Mouse (Mus musculus) heart, embryonic 11.5 days (tissue): ENCODE data around the gene Tgm1. TPM values are rescaled to one million over a fixed set of nuclear protein-coding genes. Genes with fewer than 3 reads are reported as not detected.

ENCODE experiments used
- ATAC-seq: fragments of 200-750 bp; cut with Nextera tagmentation; replicated peaks from 2 replicates; pipeline ENCODE4 v1.8.0; 2017; ENCODE audit warnings: moderate library complexity; ENCODE audit not compliant: insufficient number of reproducible peaks, low FRiP score, low TSS enrichment
- H3K27ac ChIP-seq: fragments of 300-500 bp; sonication (generic); 2 replicates; pipeline ENCODE4 v1.5.1; 2014; ENCODE audit warnings: mild to moderate bottlenecking, low read depth, low read length
- H3K27me3 ChIP-seq: fragments of 300-500 bp; sonication (generic); 2 replicates; pipeline ENCODE4 v1.6.1; 2014; ENCODE audit warnings: mild to moderate bottlenecking, low read length, mixed read lengths; ENCODE audit not compliant: control insufficient read depth, insufficient read depth
- H3K36me3 ChIP-seq: fragments of 300-500 bp; sonication (generic); 2 replicates; pipeline ENCODE4 v1.6.1; 2014; ENCODE audit warnings: mild to moderate bottlenecking, low read length, moderate library complexity, mixed read lengths; ENCODE audit not compliant: control insufficient read depth, insufficient read depth
- H3K4me1 ChIP-seq: fragments of 300-500 bp; sonication (generic); 2 replicates; pipeline ENCODE4 v1.6.1; 2014; ENCODE audit warnings: low read length; ENCODE audit not compliant: control insufficient read depth, insufficient read depth
- H3K4me2 ChIP-seq: fragments of 300-500 bp; sonication (generic); 2 replicates; pipeline ENCODE4 v1.6.1; 2014; ENCODE audit warnings: mild to moderate bottlenecking, moderate library complexity
- H3K4me3 ChIP-seq: fragments of 300-500 bp; sonication (generic); 2 replicates; pipeline ENCODE4 v1.5.1; 2014; ENCODE audit warnings: low read depth, low read length
- H3K9ac ChIP-seq: fragments of 300-500 bp; sonication (generic); 2 replicates; pipeline ENCODE4 v1.6.1; 2014; ENCODE audit warnings: mild to moderate bottlenecking, low read depth, low read length, moderate library complexity
- H3K9me3 ChIP-seq: fragments of 300-500 bp; sonication (generic); replicated peaks from 2 replicates; pipeline ENCODE4 v1.6.1; 2016; ENCODE audit warnings: low read length; ENCODE audit not compliant: control insufficient read depth
- WGBS: fragments of 180-500 bp; shearing (Covaris S2); extraction: QIAGEN DNeasy Blood & Tissue Kit; methylation state at CpG from one replicate; pipeline ENCODE4 v1.1.7; 2014; ENCODE audit not compliant: insufficient replicate concordance; 5-methylcytosine and 5-hydroxymethylcytosine counted together
- polyA plus RNA-seq: library from polyadenylated mRNA; unstranded; fragments of >200 nt; fragmentation: Nextera tagmentation; extraction: Ambion mirVana; gene quantifications from 2 replicates; pipeline ENCODE4 v1.2.1, GENCODE M21; 2014

Gene Tgm1
- polyA plus RNA-seq, 1 experiment from 2014 or later = 0.30 TPM

DNA sequence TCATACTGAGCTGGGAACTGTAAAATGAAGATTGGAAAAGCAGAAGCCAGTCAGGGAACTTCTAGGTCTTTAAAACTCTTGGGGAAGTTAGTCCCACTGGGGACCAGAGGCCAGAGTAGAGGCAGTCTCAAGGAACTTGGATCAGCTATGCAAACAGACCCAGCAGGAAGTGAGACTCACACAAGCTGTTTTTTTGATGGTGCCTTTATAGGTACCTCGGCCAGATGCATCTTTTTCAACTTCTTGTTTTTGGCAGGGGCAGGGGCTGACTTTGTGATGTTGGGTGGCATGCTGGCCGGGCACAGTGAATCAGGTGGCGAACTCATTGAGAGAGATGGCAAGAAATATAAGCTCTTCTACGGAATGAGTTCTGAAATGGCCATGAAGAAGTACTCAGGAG is 36.1 kb downstream of the Tgm1 start:
- Histone ChIP-seq H3K27me3 (no peaks in the 10 kb centered on the region), H3K9me3 (no peaks in the 10 kb centered on the region), H3K4me1 (0 out of 2 replicates have a peak, but pooled peaks cover 10% of the 10 kb centered on the region), H3K9ac (no peak overlapping the region), H3K4me2 (no peak overlapping the region), H3K27ac (no peak overlapping the region), H3K4me3 (no peak overlapping the region), H3K36me3 (peaks cover 37% of the 10 kb centered on the region)
- 82% methylated on average over 4 of the region's 4 CpGs for WGBS
- ATAC-seq = no peak

DNA sequence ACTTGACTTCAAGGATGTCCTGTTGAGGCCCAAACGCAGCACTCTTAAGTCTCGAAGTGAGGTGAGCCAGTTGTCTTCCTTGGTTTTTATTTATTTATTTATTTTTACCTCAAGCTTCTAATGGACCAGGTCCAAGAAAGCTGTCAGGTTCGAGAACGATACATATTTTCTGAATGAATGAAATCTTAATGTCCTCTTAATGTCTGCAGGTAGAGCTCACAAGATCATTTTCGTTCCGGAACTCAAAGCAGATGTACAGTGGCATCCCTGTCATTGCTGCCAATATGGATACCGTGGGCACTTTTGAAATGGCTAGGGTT is 41.0 kb downstream of the Tgm1 start:
- Histone ChIP-seq H3K9ac (peak overlapping the region; percentile 88), H3K27ac (no peak overlapping the region), H3K4me3 (peak overlapping the region; percentile 89), H3K4me1 (peaks cover 10% of the 10 kb centered on the region; the same call in 1 of the 2 replicates), H3K36me3 (peaks cover 16% of the 10 kb centered on the region), H3K4me2 (peak overlapping the region; percentile 72), H3K9me3 (no peaks in the 10 kb centered on the region), H3K27me3 (no peaks in the 10 kb centered on the region)
- ATAC-seq = no peak
- 80% methylated on average over 7 of the region's 7 CpGs for WGBS

DNA sequence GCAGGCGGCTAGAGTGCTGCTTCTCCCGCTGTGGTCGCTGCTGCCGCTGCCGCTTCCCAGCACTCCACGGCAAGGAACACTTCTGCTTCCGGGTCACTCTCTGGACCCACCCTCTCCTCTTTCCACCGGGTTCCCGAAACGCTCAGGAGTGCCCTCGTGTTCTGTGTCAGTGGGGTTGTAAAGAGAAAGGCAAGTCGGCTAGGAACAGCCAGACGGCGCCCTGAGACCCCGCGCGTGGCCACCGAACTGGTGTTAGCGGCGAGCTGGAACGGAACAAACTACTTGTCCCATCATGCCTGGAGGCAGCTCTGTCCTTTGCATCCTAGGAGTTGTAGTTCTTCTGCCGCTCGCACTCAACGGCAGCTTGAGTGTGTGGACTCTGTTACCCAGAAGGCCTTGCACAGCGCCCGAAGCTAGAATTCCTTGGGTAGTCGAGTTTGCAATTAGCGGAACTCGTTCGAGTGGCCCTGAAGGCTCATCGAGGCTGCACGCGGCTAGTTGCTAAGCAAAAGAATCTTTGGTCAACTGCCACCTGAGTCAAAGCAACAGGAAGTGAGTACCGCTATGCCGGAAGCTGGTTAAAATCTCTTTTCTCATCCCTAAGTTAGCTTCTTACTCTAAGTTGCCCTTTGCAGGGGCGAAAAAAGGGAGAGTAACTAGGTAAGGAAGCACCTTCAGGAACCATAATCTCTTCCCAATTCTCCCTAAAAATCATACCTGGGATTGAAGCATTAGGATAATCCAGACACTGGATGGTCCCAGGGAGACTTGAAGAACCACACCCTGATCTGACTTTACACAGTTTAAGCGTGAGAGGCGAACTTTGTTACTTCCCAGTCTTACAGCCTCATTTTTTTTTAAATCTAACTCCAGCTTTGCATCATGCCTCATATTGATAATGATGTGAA is 41.6 kb downstream of the Tgm1 start, which contains the start of the genes Gmpr2 and Nedd8:
Gene Gmpr2 (plus strand): TSS at position 109 of the 908 bp plus-strand sequence.
Gene Nedd8 (minus strand): TSS at position 292 of the 908 bp plus-strand sequence.
- under 1% methylated on average over 38 of the region's 38 CpGs for WGBS
- Histone ChIP-seq H3K4me3 (peak within 1 kb of the TSS; percentile 89), H3K27ac (peak within 1 kb of the TSS; percentile 77), H3K4me1 (peaks cover 10% of the 10 kb centered on the region; the same call in 1 of the 2 replicates), H3K9ac (peak within 1 kb of the TSS; percentile 88), H3K36me3 (peaks cover 13% of the 10 kb centered on the region), H3K4me2 (peak within 1 kb of the TSS; percentile 96), H3K27me3 (no peaks in the 10 kb centered on the region), H3K9me3 (no peaks in the 10 kb centered on the region)
- peak; percentile 95 for ATAC-seq

DNA sequence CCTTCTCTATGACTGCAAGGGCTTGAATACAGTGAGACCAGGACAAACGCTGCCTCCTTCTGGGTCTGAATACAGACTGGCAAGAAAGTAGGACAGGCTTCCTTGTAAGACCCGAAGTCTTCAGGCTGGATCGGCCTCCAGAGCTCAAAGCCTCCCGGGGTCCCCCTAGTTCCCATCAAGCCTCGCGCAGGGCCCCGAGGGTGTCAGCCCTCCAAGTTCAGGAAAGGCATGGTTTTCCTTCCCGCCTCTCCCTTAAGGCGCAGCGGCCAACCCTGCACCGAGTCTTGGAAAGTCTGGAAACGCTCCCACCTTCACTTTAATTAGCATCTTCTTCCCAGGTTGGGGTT is 42.3 kb downstream of the Tgm1 start:
- Histone ChIP-seq H3K27ac (peak overlapping the region; percentile 77), H3K9me3 (no peaks in the 10 kb centered on the region), H3K27me3 (no peaks in the 10 kb centered on the region), H3K4me2 (peak overlapping the region; percentile 96), H3K4me3 (peak overlapping the region; percentile 89), H3K36me3 (peaks cover 8% of the 10 kb centered on the region), H3K4me1 (peaks cover 10% of the 10 kb centered on the region; the same call in 1 of the 2 replicates), H3K9ac (peak overlapping the region; percentile 88)
- 0% methylated on average over 12 of the region's 12 CpGs for WGBS
- ATAC-seq = peak; percentile 43; the same call in 1 of the 2 replicates

DNA sequence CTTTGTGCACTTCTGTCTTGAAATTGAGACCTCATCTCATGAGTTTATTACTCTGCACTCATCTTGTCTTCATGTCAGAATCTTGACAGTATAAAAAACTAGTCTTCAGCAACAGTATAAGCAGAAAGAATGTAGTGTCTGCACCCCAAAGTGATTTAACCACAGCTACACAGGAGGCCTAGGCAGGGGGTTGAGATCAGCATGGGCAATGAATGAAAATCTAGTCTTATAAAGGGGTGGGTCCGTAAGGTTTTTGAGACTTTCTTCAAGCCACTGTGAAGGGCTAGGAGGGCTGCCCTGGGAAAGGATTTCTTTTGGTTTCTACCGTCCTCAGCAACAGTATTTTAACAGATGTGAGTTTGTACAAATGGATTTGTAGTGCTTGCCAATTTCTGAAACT is 53.1 kb downstream of the Tgm1 start:
- Histone ChIP-seq H3K4me3 (peak overlapping the region; percentile 79), H3K36me3 (peaks cover 17% of the 10 kb centered on the region), H3K4me1 (peaks cover 12% of the 10 kb centered on the region; the same call in 1 of the 2 replicates), H3K9me3 (no peaks in the 10 kb centered on the region), H3K27ac (no peak overlapping the region), H3K4me2 (peak overlapping the region; percentile 72), H3K9ac (no peak overlapping the region), H3K27me3 (no peaks in the 10 kb centered on the region)
- ATAC-seq = no peak
- WGBS = 65% methylated on average over 2 of the region's 2 CpGs

DNA sequence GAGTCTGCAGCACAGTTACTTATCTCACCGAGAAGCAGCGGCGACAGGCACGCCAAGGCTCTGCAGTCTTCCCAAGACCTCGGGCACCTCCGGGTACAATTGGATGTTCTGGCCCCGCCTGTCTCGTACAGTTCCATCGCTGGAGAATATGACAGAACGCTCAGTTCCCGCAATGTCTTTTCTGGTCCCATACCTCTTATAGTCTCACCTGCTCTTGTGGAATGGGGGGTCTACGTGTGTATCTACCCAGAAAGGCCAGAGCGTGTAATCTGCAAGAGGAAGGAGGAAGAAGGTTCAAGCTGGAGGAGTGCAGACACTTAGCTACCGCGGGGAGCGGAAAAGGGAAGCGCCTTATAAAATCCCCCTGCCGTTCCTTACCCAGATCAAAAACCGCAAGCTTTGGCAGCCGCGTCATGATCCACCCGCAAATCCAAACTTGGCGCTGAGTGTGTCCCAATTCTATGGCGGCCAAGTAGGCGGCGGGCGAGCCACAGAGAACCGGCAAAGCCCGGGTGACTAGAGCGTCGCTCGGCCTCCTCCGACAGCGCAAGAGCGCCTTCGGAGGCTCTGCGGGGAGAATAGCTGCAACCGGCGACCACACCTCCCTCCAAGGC is 53.7 kb downstream of the Tgm1 start, which contains the start of gene Mdp1:
Gene Mdp1 (minus strand): TSS at position 549 of the 614 bp plus-strand sequence.
- Histone ChIP-seq H3K9ac (peak within 1 kb of the TSS; percentile 92), H3K27ac (peak within 1 kb of the TSS; percentile 82), H3K4me1 (peaks cover 12% of the 10 kb centered on the region; the same call in 1 of the 2 replicates), H3K27me3 (no peaks in the 10 kb centered on the region), H3K36me3 (peaks cover 17% of the 10 kb centered on the region), H3K4me2 (peak within 1 kb of the TSS; percentile 72), H3K9me3 (no peaks in the 10 kb centered on the region), H3K4me3 (peak within 1 kb of the TSS; percentile 79)
- peak; percentile 86 for ATAC-seq
- under 1% methylated on average over 39 of the region's 39 CpGs for WGBS

DNA sequence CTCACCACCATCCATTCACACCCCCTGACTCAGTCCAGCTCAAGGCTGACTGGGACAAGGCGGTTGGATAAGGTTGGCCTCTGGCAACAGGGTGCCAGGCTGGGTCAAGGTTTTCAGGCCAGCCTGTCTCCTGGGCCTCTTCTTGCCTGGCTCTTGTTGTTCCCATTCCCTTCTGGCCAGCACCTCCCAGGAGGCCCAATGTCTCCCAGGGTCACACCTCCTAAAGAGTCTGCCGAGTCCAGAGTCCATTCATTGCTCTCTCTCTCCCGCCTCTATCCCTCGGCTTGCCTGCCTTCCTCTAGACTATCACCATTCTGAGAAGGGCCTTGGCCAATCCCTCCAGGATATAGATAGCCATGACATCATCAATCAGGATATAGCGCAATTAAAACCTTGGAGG is 55.7 kb downstream of the Tgm1 start:
- no peak for ATAC-seq
- Histone ChIP-seq H3K27me3 (no peaks in the 10 kb centered on the region), H3K27ac (no peak overlapping the region), H3K9me3 (no peaks in the 10 kb centered on the region), H3K9ac (no peak overlapping the region), H3K4me2 (no peak overlapping the region), H3K4me3 (no peak overlapping the region), H3K36me3 (peaks cover 14% of the 10 kb centered on the region), H3K4me1 (peaks cover 12% of the 10 kb centered on the region; the same call in 1 of the 2 replicates)
- WGBS = 86% methylated on average over 5 of the region's 5 CpGs

DNA sequence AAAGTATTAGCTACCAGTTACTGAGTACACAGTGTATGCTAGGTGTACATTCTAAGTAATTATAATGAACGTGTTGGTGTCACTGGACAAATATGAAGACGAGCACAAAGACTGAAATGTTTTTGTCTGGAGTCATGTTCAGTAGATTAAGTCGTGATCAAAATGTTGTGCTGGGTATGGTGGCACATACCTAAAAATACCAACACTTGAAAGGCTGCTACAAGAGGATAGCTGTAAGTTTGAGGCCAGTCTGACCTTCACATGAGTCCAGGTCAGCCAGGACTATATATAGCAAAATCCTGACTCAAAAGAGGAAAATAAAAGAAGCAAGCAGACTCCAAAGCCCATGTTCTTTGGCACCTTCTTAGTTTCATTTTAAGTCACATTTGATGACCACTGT is 56.8 kb downstream of the Tgm1 start:
- no peak for ATAC-seq
- no peaks in the 10 kb centered on the region for H3K9me3 ChIP-seq
- peak overlapping the region; percentile 35 for H3K4me2 ChIP-seq
- H3K27me3 ChIP-seq = no peaks in the 10 kb centered on the region
- H3K9ac ChIP-seq = 0 out of 2 replicates have a peak overlapping the region, but pooled peaks have one; percentile 24
- peak overlapping the region; percentile 87 for H3K27ac ChIP-seq
- peaks cover 9% of the 10 kb centered on the region for H3K36me3 ChIP-seq
- peaks cover 12% of the 10 kb centered on the region; the same call in 1 of the 2 replicates for H3K4me1 ChIP-seq
- H3K4me3 ChIP-seq = no peak overlapping the region
- WGBS = 51% methylated on average over 3 of the region's 3 CpGs
